16 mouse cellular contexts compared by ENCODE assay signal in genomic region chr14:11991151-11991550, GRCm38 (mm10).
A peak's percentile ranks its signal among the peaks of the same experiment; 100 is the strongest.
DNase-seq lines count a peak whose midpoint lies in the region.
"Had no signal": no experiment of that assay in that cellular context is flagged by ENCODE, and none has a peak within 500 bp of the region (broad histone marks: within the 10 kb centered on the region; RNA-seq: fewer than 3 reads in every experiment).

No protein-coding gene starts in this region.

- peak; percentile 23 for DNase-seq in adrenal gland, adult 2 months
- no peak for DNase-seq in adrenal gland, adult 18-20 months (ENCODE audit: low spot score in 2 of 2)
- peak; percentile 18 for DNase-seq in heart, adult 11 months
- no peak for DNase-seq in heart, postnatal 14 days
- peak; percentile 19 for DNase-seq in kidney, postnatal 10 days
- no peak for DNase-seq in kidney, adult 18-20 months
- DNase-seq in ZHBTc4 (ENCODE audit: low read depth, low spot score): peak; percentile 30
- DNase-seq in right cerebral cortex, postnatal 14 days: no peak
- DNase-seq: B cell, adult 2 months; cerebellum, adult 11-12 months; cerebellum, adult 8-10 months; cerebellum, postnatal 10 days; cerebellum, postnatal 36 days; embryo, embryonic 11 days; gastrocnemius, postnatal 25 days; heart, adult 2 months had no signal

- intact Hi-C loops in heart, postnatal 14 days (cut with DNase I): no loop called here

Comparison
In these comparisons a context has a peak if more than half of its experiments do, and no peak if none do; other contexts are left out.
1. DNase-seq: peak in adrenal gland, adult 2 months (single experiment), heart, adult 11 months (single experiment), kidney, postnatal 10 days (single experiment) and ZHBTc4 (single experiment); none in adrenal gland, adult 18-20 months (0 of 2), heart, postnatal 14 days (0 of 2), kidney, adult 18-20 months (single experiment) and right cerebral cortex, postnatal 14 days (single experiment).